Mouse (Mus musculus) heart, embryonic 16.5 days (tissue): ENCODE results near the gene Olfr24. TPM values are rescaled to one million over a fixed set of nuclear protein-coding genes. Genes with fewer than 3 reads are reported as not detected.
"Not testable (repeated sequence)": the region's sequence is repeated elsewhere in the genome, so short reads cannot be mapped to it uniquely, and the experiment has no call there.

Experiments used
- ATAC-seq: fragments of 200-750 bp; cut with Nextera tagmentation; replicated peaks from 2 replicates; pipeline ENCODE4 v1.8.0; 2017; ENCODE audit warnings: moderate number of reproducible peaks; ENCODE audit not compliant: insufficient read depth, low FRiP score; ENCODE audit errors: extremely low read depth
- H3K27ac ChIP-seq: fragments of 300-500 bp; sonication (generic); 2 replicates; pipeline ENCODE4 v1.5.1; 2014; ENCODE audit warnings: mild to moderate bottlenecking, low read length, control low read depth, moderate library complexity
- H3K27me3 ChIP-seq: fragments of 300-500 bp; sonication (generic); 2 replicates; pipeline ENCODE4 v1.6.1; 2014; ENCODE audit warnings: low read length, mixed read lengths; ENCODE audit not compliant: control insufficient read depth, insufficient read depth
- H3K36me3 ChIP-seq: fragments of 300-500 bp; sonication (generic); 2 replicates; pipeline ENCODE4 v1.6.1; 2014; ENCODE audit not compliant: control insufficient read depth, insufficient read depth
- H3K4me1 ChIP-seq: fragments of 300-500 bp; sonication (generic); 2 replicates; pipeline ENCODE4 v1.6.1; 2014; ENCODE audit warnings: low read length, mixed read lengths; ENCODE audit not compliant: control insufficient read depth, insufficient read depth
- H3K4me2 ChIP-seq: fragments of 300-500 bp; sonication (generic); 2 replicates; pipeline ENCODE4 v1.6.1; 2014; ENCODE audit warnings: low read depth, mild to moderate bottlenecking, control low read depth, low read length
- H3K4me3 ChIP-seq: fragments of 300-500 bp; sonication (generic); 2 replicates; pipeline ENCODE4 v1.5.1; 2014; ENCODE audit warnings: mild to moderate bottlenecking, control low read depth, low read length
- H3K9ac ChIP-seq: fragments of 300-500 bp; sonication (generic); 2 replicates; pipeline ENCODE4 v1.6.1; 2014; ENCODE audit warnings: low read length, control low read depth
- H3K9me3 ChIP-seq: fragments of 300-500 bp; sonication (generic); replicated peaks from 2 replicates; pipeline ENCODE4 v1.6.1; 2016; ENCODE audit warnings: low read length; ENCODE audit not compliant: control insufficient read depth
- WGBS: fragments of 180-500 bp; shearing (Covaris S2); extraction: QIAGEN DNeasy Blood & Tissue Kit; methylation state at CpG from one replicate; pipeline ENCODE4 v1.1.7; 2014; 5-methylcytosine and 5-hydroxymethylcytosine counted together
- polyA plus RNA-seq: library from polyadenylated mRNA; unstranded; fragments of >200 nt; fragmentation: Nextera tagmentation; extraction: Ambion mirVana; gene quantifications from 2 replicates; pipeline ENCODE4 v1.2.1, GENCODE M21; 2015

The Olfr24 gene
- 0.04 TPM in 1 of 2 replicates, not detected in the other for polyA plus RNA-seq

DNA sequence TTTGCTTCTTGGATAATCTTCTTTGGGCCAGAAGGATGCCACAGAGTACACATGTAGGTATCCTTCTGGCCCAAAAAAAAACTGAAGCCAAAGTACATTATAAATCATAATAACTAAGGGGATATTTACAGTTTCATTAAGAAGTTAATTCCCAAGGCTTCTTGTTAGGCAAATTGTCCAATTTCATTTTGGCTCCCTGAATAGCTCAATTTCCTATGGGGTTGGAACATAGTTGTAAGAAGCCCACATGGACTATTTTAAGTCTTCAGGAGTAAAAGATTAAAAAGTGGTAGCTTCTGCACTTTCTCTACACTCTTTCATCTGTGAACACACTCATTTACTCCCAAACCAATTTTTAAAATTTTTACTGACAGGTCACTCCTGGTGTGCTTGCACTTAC is at the start of gene Olfr24:
Olfr24 (minus strand) TSS at position 101 of the 400 bp plus-strand sequence.
- Histone ChIP-seq H3K36me3 (no peaks in the 10 kb centered on the region), H3K27me3 (no peaks in the 10 kb centered on the region), H3K9ac (no peak within 1 kb of the TSS), H3K4me2 (no peak within 1 kb of the TSS), H3K4me1 (no peaks in the 10 kb centered on the region), H3K27ac (no peak within 1 kb of the TSS), H3K4me3 (no peak within 1 kb of the TSS), H3K9me3 (no peaks in the 10 kb centered on the region)
- no peak for ATAC-seq

GRCm38 (mm10) chr9:18785316-18785715 is 21.5 kb upstream of the Olfr24 start:
- ATAC-seq = no peak
- Histone ChIP-seq H3K9me3 (no peaks in the 10 kb centered on the region), H3K27me3 (no peaks in the 10 kb centered on the region), H3K4me1 (no peaks in the 10 kb centered on the region), H3K4me3 (no peak overlapping the region), H3K9ac (no peak overlapping the region), H3K4me2 (no peak overlapping the region), H3K36me3 (no peaks in the 10 kb centered on the region), H3K27ac (no peak overlapping the region)
- WGBS = 59% methylated on average over 7 of the region's 7 CpGs

GRCm38 (mm10) chr9:18779476-18779875 is 15.7 kb upstream of the Olfr24 start:
- 59% methylated on average over 24 of the region's 24 CpGs for WGBS
- no peaks in the 10 kb centered on the region for H3K4me1 ChIP-seq
- ATAC-seq = no peak
- no peak overlapping the region for H3K4me3 ChIP-seq
- no peaks in the 10 kb centered on the region for H3K36me3 ChIP-seq
- H3K27me3 ChIP-seq = no peaks in the 10 kb centered on the region
- 0 out of 2 replicates have a peak overlapping the region, but pooled peaks have one; percentile 12 for H3K4me2 ChIP-seq
- no peaks in the 10 kb centered on the region for H3K9me3 ChIP-seq
- H3K9ac ChIP-seq = no peak overlapping the region
- H3K27ac ChIP-seq = no peak overlapping the region

DNA sequence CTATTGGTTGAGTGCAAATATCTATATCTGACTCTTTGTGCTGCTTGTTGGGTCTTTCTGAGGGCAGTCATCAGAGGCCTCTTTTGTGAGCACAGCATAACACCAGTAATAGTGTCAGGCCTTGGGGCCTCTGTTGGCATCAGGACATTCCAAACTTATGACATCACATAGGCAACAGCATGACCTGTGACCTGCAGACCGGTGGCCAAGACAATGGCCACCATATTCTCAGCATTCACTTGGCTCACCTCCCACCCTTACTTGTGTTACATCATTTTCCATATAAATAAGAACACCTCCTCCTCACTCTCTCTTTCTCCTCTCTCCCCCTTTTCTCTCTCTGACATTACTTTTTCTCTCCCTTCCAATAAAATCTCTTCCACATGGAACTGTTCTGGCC is 15.2 kb upstream of the Olfr24 start:
- 80% methylated on average over 1 of the region's 1 CpGs for WGBS
- no peak overlapping the region for H3K4me3 ChIP-seq
- H3K4me1 ChIP-seq = no peaks in the 10 kb centered on the region
- ATAC-seq = no peak
- H3K27me3 ChIP-seq = no peaks in the 10 kb centered on the region
- no peaks in the 10 kb centered on the region for H3K36me3 ChIP-seq
- H3K9ac ChIP-seq = no peak overlapping the region
- H3K27ac ChIP-seq = no peak overlapping the region
- no peaks in the 10 kb centered on the region for H3K9me3 ChIP-seq
- no peak overlapping the region for H3K4me2 ChIP-seq

GRCm38 (mm10) chr9:18755595-18755994 is 8.2 kb downstream of the Olfr24 start:
- Histone ChIP-seq H3K27ac (no peak overlapping the region), H3K27me3 (no peaks in the 10 kb centered on the region), H3K36me3 (no peaks in the 10 kb centered on the region), H3K9ac (no peak overlapping the region), H3K9me3 (no peaks in the 10 kb centered on the region), H3K4me1 (no peaks in the 10 kb centered on the region), H3K4me3 (no peak overlapping the region), H3K4me2 (no peak overlapping the region)
- ATAC-seq = no peak
- 61% methylated on average over 1 of the region's 1 CpGs for WGBS

DNA sequence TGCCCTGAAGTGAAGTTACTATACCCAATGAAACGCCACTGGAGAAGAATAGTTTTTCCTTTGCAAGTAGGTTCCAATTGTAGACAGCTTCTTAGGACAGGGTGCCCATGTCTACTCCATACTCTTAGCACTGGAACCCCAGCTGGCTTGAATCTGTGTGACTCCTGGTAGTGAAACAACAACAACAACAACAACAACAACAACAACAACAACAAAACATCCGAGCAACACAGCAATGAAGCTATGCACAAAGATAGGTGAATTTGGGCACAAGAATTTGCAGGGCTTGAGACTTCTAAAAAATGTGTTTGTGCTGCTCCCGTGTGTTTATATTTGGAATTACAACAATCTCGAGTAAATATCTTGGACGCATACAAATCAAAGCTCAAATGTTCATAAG is 19.2 kb downstream of the Olfr24 start:
- ATAC-seq = no peak
- Histone ChIP-seq H3K36me3 (no peaks in the 10 kb centered on the region), H3K27ac (no peak overlapping the region)

DNA sequence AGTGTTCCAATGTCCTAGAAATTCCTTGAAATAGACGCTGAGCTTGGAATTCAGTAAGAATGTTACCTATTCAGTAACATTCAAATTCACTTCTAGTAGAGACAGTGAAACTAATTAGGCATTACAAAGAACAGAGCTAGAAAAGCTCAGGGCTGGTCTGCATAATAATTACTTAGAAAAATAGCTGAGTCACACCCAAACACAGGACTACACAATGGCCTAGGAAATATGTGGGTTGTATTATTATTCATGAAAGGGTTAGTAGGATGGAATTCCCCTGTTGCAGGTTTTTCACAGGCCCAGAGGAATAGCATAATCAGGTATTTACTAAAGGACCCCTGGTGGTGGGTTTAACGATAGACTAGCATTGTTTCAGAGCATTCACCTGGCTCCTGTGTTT is 29.6 kb downstream of the Olfr24 start:
- not testable (repeated sequence) for H3K36me3 ChIP-seq, ATAC-seq, H3K27ac ChIP-seq, H3K4me1 ChIP-seq, H3K9ac ChIP-seq, H3K27me3 ChIP-seq, H3K4me2 ChIP-seq, H3K4me3 ChIP-seq, H3K9me3 ChIP-seq
- 65% methylated on average over 2 of the region's 2 CpGs for WGBS

More for the DNA sequence above, 19.2 kb downstream of the Olfr24 start:
- Histone ChIP-seq H3K9me3 (no peaks in the 10 kb centered on the region), H3K4me1 (no peaks in the 10 kb centered on the region), H3K4me2 (no peak overlapping the region), H3K9ac (no peak overlapping the region), H3K27me3 (no peaks in the 10 kb centered on the region), H3K4me3 (no peak overlapping the region)
- WGBS = 18% methylated on average over 5 of the region's 5 CpGs

- Histone ChIP-seq H3K4me3 (no peak overlapping the region), H3K9me3 (no peaks in the 10 kb centered on the region), H3K27me3 (no peaks in the 10 kb centered on the region), H3K9ac (no peak overlapping the region), H3K36me3 (no peaks in the 10 kb centered on the region), H3K4me2 (no peak overlapping the region), H3K4me1 (no peaks in the 10 kb centered on the region), H3K27ac (no peak overlapping the region)
- 52% methylated on average over 4 of the region's 4 CpGs for WGBS
- no peak for ATAC-seq
These were observed 41.1 kb downstream of the Olfr24 start for GRCm38 (mm10) chr9:18722712-18723099.

DNA sequence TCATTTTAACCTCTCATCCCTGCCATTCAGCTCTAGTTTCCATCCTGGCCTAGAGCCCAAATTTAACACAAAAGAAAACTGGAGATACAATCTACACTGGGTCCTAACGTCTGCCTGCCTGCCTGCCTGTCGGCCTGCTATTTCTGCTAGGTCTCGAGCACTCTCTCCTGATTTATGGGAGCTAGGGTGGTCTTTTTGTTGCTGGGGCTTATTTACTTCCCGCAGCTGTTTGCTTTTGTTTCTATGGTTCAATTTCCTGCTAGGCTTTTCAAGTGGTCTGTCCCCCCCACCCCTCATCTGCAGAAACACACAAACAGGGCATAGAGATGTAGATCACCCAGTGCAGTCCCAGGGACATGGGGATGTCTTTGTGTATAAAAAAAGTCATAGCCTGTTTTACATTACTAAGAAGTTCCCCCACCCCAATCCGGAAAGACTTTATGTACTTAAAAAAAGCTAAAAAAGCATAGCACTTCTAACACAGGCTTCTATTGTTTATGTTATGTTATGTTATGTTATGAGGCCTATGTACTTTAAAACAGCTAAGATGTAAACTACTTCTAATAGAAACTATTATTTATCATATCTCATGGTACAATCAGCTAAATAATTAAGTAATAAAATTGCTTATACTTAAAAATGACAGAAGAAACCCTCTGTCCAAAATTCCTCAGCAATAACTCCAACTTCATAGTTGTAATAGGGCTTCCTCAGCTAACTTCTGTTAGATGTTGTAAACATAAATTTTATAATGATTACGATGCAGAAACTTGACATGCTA is 41.7 kb downstream of the Olfr24 start:
- no peaks in the 10 kb centered on the region for H3K9me3 ChIP-seq
- WGBS = 31% methylated on average over 6 of the region's 6 CpGs
- no peak overlapping the region for H3K27ac ChIP-seq
- no peaks in the 10 kb centered on the region for H3K36me3 ChIP-seq
- H3K4me2 ChIP-seq = no peak overlapping the region
- H3K4me3 ChIP-seq = no peak overlapping the region
- no peaks in the 10 kb centered on the region for H3K4me1 ChIP-seq
- no peak overlapping the region for H3K9ac ChIP-seq
- no peak for ATAC-seq
- no peaks in the 10 kb centered on the region for H3K27me3 ChIP-seq
